Mouse (Mus musculus): ENCODE data around the gene Plxdc2.

Gene Plxdc2

GRCm38 (mm10) chr2:16356106-16356818 is at the start of gene Plxdc2:
TSS of gene Plxdc2 (plus strand) at chr2:16356304.
- DNase-seq (ENCODE audit: low read depth, low spot score) = peak; percentile 56

DNA sequence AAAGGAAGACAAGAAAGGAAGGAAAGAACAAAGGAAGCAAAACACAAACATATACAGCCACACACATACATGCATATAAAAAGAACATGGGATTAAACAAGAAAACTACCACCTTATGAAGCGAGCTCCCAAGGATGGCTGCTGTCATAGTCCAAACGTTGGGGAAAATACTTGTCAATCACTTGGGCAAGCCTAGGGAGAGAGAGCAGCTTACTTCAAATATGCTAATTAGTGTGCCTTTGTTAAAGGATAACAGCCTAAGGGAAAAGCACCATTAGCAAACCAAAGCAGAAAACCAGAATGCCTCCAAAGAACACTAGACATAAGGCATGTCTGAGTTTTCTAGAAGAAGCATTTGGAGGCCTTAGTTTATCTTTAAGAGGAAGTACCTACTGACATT is 45.7 kb upstream of the Plxdc2 start:
- no peak for DNase-seq (ENCODE audit: low read depth, low spot score)

DNA sequence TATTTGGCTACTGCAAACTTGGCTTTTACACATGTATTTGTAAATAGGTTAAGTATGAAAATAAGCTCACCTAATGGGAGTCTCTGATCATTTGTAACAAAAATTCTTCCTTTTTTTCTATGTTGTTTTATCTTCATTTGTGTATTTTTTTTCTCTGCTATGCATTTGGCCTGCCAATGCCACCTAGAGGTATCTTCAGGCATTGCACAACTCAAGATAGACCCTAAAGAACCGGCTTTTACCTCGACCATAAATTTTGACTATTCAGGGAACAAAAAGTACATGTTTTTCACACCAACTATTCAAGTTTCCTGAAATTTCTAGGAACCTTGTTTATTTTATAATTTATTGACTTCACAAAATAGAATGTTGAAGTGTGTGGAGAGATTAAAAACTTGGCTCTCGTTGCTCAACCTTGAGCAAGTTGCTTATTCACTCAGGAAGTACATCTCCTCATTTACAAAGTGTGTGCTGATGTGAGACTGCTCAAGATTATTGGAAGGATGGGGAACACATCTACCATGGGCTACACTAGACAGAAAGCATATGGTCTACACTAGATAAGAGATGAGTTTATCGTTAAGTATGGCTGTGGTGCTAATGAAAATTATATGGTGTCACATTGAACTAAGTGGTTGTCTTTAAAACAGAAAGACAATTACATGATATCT is 43.6 kb upstream of the Plxdc2 start:
- peak; percentile 14 for DNase-seq (ENCODE audit: low read depth, low spot score)

DNA sequence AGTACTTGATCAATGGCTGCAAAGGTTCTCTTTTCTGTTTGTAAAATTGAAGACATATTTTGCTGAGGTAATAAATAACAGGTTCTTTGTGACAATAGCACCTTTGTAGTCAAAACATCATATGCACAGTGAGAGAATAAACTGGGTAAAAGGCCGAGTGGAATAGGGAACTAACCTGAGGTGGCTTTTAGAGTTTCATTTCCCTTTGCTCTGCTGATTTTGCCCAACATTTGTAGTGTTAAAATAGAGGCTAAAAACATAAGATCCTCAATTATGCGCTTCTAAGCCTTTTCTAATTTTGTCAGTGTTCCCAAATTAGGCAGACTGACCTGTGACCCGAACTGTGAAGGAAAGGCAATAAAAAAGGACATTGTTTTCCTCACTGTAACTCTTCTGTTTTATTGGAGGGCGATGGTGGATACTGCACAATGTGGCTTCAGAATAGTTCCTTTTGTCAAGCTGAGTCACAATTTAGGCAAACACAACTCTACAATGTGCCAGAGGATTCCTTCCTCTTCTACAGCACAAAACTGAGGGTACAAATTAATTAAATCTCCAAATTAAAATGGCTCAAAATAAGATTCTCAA is 20.8 kb upstream of the Plxdc2 start:
- DNase-seq (ENCODE audit: low read depth, low spot score) = no peak

DNA sequence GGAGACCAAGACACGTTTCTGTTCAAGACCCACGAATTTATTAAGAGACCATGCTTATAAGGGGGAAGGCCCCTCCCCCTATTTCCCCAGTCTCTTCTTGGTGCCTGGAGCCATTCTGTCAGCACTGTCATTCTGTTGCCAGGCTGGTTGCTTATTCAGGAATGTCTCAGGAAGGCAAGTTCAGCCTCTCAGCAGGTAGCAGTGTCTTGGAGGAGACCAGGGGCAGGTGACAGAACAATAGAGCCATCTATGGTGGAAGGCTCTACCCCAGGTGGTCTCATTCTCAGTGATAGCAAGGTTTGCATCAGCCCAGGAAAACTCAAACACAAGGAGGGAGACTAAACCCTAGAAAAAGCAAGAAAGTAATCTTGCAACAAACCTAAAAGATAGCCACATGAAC is 11.5 kb upstream of the Plxdc2 start:
- DNase-seq (ENCODE audit: low read depth, low spot score) = no peak

- DNase-seq (ENCODE audit: low read depth, low spot score) = no peak
Observed at GRCm38 (mm10) chr2:16351106-16351505, 5.0 kb upstream of the Plxdc2 start.

DNA sequence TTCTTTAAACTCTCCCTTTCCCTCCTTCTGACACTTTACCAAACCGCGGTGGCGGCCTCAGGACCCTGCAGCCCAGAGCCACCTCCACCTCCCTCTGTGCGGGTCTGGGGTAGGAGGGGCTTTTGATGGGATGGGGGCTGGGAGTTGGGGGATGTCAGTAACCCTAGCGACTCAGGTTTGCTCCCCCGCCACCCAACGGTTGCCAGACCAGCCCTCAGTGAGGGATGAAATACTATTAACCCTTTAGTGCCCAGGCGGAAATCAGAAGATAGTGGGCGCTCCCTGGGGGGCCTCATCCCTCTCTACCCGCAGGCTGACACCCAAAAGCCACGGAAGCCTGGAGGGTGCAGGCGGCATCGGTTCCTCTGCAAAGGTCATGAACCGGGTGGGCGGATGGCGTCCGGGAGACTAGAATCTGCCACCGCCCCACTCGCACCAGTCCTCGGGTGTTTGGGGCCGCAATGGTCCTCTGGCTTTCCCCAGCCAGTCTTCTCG is 446 bp upstream of the Plxdc2 start:
- DNase-seq (ENCODE audit: low read depth, low spot score) = peak; percentile 66

- DNase-seq (ENCODE audit: low read depth, low spot score) = no peak
Observed at GRCm38 (mm10) chr2:16356921-16357837, 1.1 kb downstream of the Plxdc2 start.

GRCm38 (mm10) chr2:16357946-16358345 is 1.8 kb downstream of the Plxdc2 start:
- no peak for DNase-seq (ENCODE audit: low read depth, low spot score)

DNA sequence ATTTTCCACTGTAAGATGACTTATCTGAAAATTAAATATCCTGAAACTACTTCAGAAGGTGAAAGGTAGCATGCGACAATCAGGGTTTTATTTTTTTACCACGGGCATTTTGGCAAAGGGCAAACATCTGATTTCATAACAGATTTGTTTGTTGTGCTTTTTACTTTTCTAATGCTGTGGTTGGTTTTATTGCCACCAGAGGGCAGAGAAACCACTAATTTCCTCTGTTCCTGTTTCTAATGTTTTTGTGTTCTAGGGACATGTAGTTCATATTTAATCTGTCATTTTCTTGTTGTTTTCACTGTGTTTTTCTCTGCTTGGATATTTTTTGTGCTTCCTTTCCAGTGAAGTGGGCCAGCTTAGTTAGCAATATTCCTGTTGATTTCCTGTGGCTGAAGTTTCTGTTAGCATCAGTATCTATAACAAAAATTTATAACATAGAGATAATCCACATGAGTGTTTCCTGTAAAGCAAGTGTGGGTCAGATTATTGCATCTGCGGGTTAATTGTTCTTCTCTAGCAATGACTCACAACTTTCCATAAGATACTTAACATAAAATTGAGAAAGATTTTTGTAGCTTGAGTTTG is 3.3 kb downstream of the Plxdc2 start:
- no peak for DNase-seq (ENCODE audit: low read depth, low spot score)

DNA sequence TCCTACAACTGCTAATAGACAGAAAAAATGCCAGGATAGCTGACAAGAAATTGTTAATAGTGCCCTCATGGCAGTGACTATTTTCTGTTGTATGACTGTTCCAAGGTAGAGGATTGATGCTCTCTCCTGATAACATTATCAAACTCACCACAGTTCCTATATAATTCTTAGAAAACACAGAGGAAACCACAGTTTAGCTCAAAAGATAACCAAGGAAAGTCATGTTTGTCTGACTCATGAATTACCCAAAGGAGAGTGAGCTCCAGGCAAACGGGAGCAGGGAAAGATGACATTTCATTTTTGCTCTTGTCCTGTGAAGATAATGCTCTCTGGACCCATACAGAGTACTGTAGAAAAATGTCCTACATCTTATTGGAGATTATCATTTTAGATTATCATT is 8.6 kb downstream of the Plxdc2 start:
- no peak for DNase-seq (ENCODE audit: low read depth, low spot score)

- no peak for DNase-seq (ENCODE audit: low read depth, low spot score)
Observed at GRCm38 (mm10) chr2:16365830-16366401, 9.8 kb downstream of the Plxdc2 start.

- no peak for DNase-seq (ENCODE audit: low read depth, low spot score)
Observed at GRCm38 (mm10) chr2:16370419-16370818, 14.3 kb downstream of the Plxdc2 start.

DNA sequence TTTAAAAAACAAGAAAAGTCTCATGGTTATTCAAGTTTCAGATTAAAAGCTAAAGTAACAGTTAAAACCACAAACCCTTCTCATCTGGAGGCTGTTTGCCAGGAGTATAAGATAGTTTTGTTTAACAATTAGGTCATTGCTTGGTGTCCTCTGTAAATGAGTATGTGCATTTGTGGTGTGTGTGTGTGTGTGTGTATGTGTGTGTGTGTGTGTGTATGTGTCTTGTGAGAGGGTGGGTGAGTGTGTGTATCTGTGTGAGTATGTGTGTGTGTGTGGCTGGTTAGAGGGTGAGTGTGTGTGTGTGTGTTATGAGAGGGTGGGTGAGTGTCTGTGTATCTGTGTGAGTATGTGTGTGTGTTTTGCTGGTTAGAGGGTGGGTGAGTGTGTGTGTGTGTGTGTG is 18.2 kb downstream of the Plxdc2 start:
- no peak for DNase-seq (ENCODE audit: low read depth, low spot score)

- DNase-seq (ENCODE audit: low read depth, low spot score) = no peak
Observed at GRCm38 (mm10) chr2:16386206-16386605, 30.1 kb downstream of the Plxdc2 start.

- no peak for DNase-seq (ENCODE audit: low read depth, low spot score)
Observed at GRCm38 (mm10) chr2:16386692-16387091, 30.6 kb downstream of the Plxdc2 start.

DNA sequence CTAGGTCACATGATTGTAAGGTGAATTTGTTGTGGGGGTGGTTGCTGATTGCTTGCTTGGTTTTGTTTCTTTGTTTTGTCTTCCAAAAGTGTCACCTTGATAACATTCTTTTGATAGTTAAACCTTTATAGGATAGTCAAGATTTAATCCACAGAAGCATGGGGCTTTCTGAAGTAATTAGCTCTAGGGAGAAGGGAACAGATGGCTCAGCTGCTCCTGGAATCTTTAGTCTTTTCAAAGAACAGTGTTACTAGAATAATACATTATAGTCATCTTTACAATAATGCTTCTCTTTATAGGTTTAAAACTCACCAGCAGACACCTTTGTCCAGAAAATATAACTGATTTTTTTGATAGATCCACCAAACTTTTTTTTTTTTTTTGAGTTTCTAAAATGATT is 31.7 kb downstream of the Plxdc2 start:
- no peak for DNase-seq (ENCODE audit: low read depth, low spot score)

- no peak for DNase-seq (ENCODE audit: low read depth, low spot score)
Observed at GRCm38 (mm10) chr2:16397501-16397900, 41.4 kb downstream of the Plxdc2 start.

DNA sequence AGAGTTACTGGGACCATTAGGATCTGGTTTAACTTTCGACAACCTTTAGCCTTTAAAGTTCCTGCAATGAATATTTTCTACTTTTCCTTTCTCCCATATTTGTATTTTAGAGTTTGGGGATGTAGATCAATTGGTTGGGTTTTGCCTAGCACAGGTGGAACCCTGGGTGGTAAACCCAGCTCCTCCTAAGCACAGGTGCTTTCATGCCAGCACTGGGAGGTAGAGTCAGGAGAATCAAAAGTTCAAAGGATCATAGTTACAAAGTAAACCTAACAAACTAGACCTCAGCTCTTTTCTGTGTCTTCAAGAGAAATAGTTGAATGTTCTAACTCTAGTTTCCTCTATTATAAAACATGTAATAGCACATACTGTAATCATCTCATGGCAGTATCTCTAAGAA is 41.9 kb downstream of the Plxdc2 start:
- DNase-seq (ENCODE audit: low read depth, low spot score) = no peak

- no peak for DNase-seq (ENCODE audit: low read depth, low spot score)
Observed at GRCm38 (mm10) chr2:16398896-16399295, 42.8 kb downstream of the Plxdc2 start.

DNA sequence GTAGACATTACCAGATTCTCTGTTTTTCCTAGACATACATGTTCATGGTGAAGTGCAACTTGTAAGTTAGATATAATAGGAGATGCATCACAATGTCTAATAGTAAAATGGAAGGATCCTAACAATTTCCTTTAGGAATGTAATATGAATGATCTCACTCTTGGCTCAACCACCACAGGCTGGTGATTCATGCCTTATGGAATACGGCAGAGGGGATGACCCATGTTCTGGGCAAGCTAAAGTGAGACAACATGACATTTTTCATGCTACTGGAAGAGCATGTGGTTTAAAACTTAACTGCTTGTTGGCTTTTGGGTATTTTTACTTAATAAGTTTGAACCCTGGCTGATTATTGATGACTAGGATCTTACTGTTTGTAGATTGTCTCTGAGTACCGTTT is 50.4 kb downstream of the Plxdc2 start:
- no peak for DNase-seq (ENCODE audit: low read depth, low spot score)

Data from embryo, embryonic 11.5 days (tissue).